Mouse (Mus musculus): ENCODE measurements at regions not wholly inside any gene's neighbourhood (a gene's known extent, or its start where the extent isn't known, plus 50 kb on each side); places are given as distances from the start of the nearest gene placed in this dataset.

DNA sequence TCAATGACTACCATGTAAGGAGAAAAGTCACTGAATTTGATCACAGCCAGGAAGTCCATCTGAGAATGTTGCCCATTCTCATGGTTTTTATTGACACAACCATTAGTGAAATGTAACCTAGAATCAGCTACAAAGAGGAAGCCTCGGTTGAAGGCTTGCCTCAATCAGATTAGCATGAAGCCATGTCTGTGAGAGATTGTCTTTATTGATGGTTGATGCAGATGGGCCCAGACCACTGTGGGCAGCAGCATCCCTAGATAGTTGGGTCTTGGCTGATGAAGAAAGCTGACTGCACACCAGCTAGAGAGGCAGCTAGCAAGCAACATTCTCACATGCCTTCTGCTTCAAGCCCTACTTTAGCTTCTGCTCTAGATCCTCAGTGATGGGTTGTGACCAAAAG, 60.4 kb upstream of the Rreb1 start:
- no peak for DNase-seq (ENCODE audit: low spot score)
- Histone ChIP-seq H3K4me1 (replicated peaks; ENCODE audit: insufficient read depth, low read length) (no peaks in the 10 kb centered on the region), H3K4me3 (replicated peaks; ENCODE audit: low read depth, low read length) (no peak overlapping the region), H3K27ac (no peak overlapping the region), H3K9me3 (replicated peaks; ENCODE audit: low read length) (no peaks in the 10 kb centered on the region), H3K36me3 (ENCODE audit: insufficient read depth, low read length) (no peaks in the 10 kb centered on the region), H3K9ac (ENCODE audit: low read depth, low read length) (no peak overlapping the region), H3K27me3 (ENCODE audit: insufficient read depth, low read length) (no peaks in the 10 kb centered on the region), H3K4me2 (ENCODE audit: low read length) (no peak overlapping the region)
- WGBS, result 84% methylated on average over 1 of the region's 1 CpGs
- ATAC-seq (replicated peaks; ENCODE audit: low FRiP score, low read depth), result no peak
- no peak for TF ChIP-seq CTCF (IDR thresholded peaks at IDR 0.05; ENCODE audit: low read depth)

DNA sequence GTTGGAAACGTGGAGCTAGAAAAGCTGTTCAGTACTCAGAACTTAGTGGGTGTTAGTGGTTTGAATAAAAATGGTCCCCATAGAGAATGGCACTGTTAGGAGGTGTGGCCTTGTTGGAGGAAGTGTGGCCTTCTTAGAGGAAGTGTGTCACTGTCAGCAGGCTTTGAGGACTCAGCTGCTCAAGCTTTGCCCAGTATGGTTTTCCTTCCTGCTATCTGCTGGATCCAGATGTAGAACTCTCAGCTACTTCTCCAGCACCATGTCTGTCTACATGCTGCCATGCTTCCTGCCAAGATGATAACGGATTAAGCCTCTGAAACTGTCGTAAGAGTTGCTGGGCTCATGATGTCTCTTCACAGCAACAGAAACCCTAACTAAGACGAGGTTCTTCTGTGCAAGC, 59.8 kb upstream of the Rreb1 start:
- 76% methylated on average over 4 of the region's 4 CpGs for WGBS
- H3K9me3 ChIP-seq (replicated peaks; ENCODE audit: low read length), result no peaks in the 10 kb centered on the region

More for the DNA sequence above, 59.8 kb upstream of the Rreb1 start:
- H3K4me3 ChIP-seq (replicated peaks; ENCODE audit: low read depth, low read length), result no peak overlapping the region
- no peak overlapping the region for H3K9ac ChIP-seq (ENCODE audit: low read depth, low read length)
- no peaks in the 10 kb centered on the region for H3K27me3 ChIP-seq (ENCODE audit: insufficient read depth, low read length)
- no peak for TF ChIP-seq CTCF (IDR thresholded peaks at IDR 0.05; ENCODE audit: low read depth)
- no peaks in the 10 kb centered on the region for H3K36me3 ChIP-seq (ENCODE audit: insufficient read depth, low read length)
- no peak overlapping the region for H3K27ac ChIP-seq
- no peak overlapping the region for H3K4me2 ChIP-seq (ENCODE audit: low read length)
- ATAC-seq (replicated peaks; ENCODE audit: low FRiP score, low read depth), result no peak
- H3K4me1 ChIP-seq (replicated peaks; ENCODE audit: insufficient read depth, low read length), result no peaks in the 10 kb centered on the region
- no peak for DNase-seq (ENCODE audit: low spot score)

Measured in kidney, postnatal 0 days (tissue).